Mouse (Mus musculus) hindbrain, embryonic 12.5 days (tissue): ENCODE results near the gene Igf1. TPM values are rescaled to one million over a fixed set of nuclear protein-coding genes. Genes with fewer than 3 reads are reported as not detected.

Experiments
- ATAC-seq: fragments of 200-750 bp; cut with Nextera tagmentation; 2 replicates; pipeline ENCODE4 v1.8.0; 2017; ENCODE audit warnings: moderate TSS enrichment; ENCODE audit not compliant: low FRiP score
- H3K27ac ChIP-seq: fragments of 300-500 bp; sonication (generic); 2 replicates; pipeline ENCODE4 v1.5.1; 2016; ENCODE audit warnings: mild to moderate bottlenecking
- H3K27me3 ChIP-seq: fragments of 300-500 bp; sonication (generic); 2 replicates; pipeline ENCODE4 v1.6.1; 2016; ENCODE audit warnings: mild to moderate bottlenecking
- H3K36me3 ChIP-seq: fragments of 300-500 bp; sonication (generic); 2 replicates; pipeline ENCODE4 v1.6.1; 2016; ENCODE audit warnings: mild to moderate bottlenecking
- H3K4me1 ChIP-seq: fragments of 300-500 bp; sonication (generic); 2 replicates; pipeline ENCODE4 v1.6.1; 2016
- H3K4me2 ChIP-seq: fragments of 300-500 bp; sonication (generic); replicated peaks from 2 replicates; pipeline ENCODE4 v1.6.1; 2016; ENCODE audit warnings: mild to moderate bottlenecking
- H3K4me3 ChIP-seq: fragments of 300-500 bp; sonication (generic); 2 replicates; pipeline ENCODE4 v1.5.1; 2016; ENCODE audit warnings: mild to moderate bottlenecking
- H3K9ac ChIP-seq: fragments of 300-500 bp; sonication (generic); 2 replicates; pipeline ENCODE4 v1.6.1; 2016; ENCODE audit warnings: mild to moderate bottlenecking, moderate library complexity
- H3K9me3 ChIP-seq: fragments of 300-500 bp; sonication (generic); replicated peaks from 2 replicates; pipeline ENCODE4 v1.6.1; 2016; ENCODE audit warnings: mild to moderate bottlenecking
- WGBS: fragments of 180-500 bp; shearing (Covaris S2); methylation state at CpG from one replicate; pipeline ENCODE4 v1.1.7; 2016; 5-methylcytosine and 5-hydroxymethylcytosine counted together
- polyA plus RNA-seq: library from polyadenylated mRNA; unstranded; fragments of >200 nt; fragmentation: Nextera tagmentation; extraction: Ambion mirVana; gene quantifications from 2 replicates; pipeline ENCODE4 v1.2.1, GENCODE M21; 2016

The Igf1 gene
- polyA plus RNA-seq, 1 experiment from 2014 or later, result 21.3 TPM

DNA sequence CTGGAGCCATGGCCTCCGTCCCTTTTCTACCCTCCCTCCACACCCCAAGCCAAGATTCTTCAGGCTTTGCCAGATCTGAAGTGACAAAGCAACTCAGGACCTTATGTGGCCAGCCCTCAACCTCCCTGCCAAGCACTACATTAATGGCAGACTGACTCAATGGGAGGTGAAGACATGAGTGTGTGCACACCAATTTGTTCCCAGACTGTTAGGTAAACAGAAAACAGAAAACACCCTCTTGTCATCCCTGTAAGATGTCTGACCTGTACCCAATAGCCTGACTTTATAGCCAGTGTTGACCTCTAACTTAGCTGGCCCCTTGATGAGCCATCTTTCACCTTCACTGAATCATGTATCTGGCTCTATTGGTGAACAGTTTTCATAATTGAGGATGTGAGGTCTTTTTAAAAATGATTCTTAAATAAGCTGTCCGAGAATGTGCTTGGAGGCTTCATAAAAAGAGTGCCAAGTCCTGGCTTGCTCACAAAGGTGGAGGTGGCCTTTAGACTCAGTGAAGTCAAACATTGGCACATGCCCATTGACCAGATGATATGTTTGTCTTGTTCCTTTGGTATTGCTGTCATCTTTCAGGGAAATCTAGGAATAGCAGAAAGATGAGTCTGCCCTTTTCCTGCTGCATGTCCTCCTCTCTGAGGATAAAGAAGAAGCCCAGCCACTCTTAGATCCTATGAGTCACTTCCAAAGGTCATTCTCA is 27.4 kb downstream of the Igf1 start:
- Histone ChIP-seq H3K36me3 (no peaks in the 10 kb centered on the region), H3K4me2 (no peak overlapping the region), H3K4me1 (no peaks in the 10 kb centered on the region), H3K9ac (no peak overlapping the region), H3K9me3 (no peaks in the 10 kb centered on the region), H3K4me3 (no peak overlapping the region), H3K27ac (no peak overlapping the region), H3K27me3 (no peaks in the 10 kb centered on the region)
- no peak for ATAC-seq
- 88% methylated on average over 2 of the region's 2 CpGs for WGBS

DNA sequence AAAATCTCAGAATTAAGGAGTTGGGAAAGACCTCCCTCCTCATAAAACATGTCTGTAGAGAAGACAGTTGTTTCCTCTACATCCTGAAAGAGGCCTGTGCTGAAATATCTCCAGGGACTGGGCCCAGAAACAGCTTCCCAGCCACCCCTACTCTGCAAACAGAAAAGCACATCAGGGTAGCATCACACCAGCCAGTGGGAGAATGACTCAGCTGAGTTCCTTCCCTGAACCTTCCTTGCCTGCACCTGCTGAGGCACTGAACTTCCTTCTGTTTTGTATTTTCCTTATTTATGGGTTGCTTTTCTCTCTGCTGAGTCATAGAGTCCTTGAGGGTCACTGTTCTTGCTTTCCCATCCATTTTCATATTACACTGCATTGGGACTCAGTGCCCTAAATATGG is 31.8 kb downstream of the Igf1 start:
- Histone ChIP-seq H3K9me3 (no peaks in the 10 kb centered on the region), H3K36me3 (no peaks in the 10 kb centered on the region), H3K4me2 (no peak overlapping the region), H3K4me1 (no peaks in the 10 kb centered on the region), H3K4me3 (no peak overlapping the region), H3K27me3 (no peaks in the 10 kb centered on the region), H3K9ac (no peak overlapping the region), H3K27ac (no peak overlapping the region)
- no peak for ATAC-seq

DNA sequence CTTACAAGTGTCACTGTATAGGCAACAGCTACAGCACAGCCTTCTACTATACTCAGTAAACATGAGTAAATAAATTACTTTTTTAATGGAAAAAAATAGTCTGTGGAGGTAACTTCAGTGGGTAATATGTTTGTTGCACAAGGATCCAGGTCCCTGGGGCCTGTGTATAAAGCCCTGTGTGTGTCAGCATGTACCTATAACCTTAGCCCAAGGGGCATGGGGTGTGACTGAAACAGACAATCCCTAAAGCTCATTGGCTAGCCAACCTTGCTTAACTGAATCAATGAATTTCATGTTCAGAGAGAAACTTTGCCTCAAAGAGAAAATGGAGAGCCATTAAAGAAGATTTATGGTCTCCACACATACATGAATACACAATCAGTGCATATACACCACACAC is 34.2 kb downstream of the Igf1 start:
- Histone ChIP-seq H3K4me2 (no peak overlapping the region), H3K27ac (no peak overlapping the region), H3K9me3 (no peaks in the 10 kb centered on the region), H3K9ac (no peak overlapping the region), H3K27me3 (no peaks in the 10 kb centered on the region), H3K4me1 (no peaks in the 10 kb centered on the region), H3K4me3 (no peak overlapping the region), H3K36me3 (no peaks in the 10 kb centered on the region)
- ATAC-seq, result no peak

DNA sequence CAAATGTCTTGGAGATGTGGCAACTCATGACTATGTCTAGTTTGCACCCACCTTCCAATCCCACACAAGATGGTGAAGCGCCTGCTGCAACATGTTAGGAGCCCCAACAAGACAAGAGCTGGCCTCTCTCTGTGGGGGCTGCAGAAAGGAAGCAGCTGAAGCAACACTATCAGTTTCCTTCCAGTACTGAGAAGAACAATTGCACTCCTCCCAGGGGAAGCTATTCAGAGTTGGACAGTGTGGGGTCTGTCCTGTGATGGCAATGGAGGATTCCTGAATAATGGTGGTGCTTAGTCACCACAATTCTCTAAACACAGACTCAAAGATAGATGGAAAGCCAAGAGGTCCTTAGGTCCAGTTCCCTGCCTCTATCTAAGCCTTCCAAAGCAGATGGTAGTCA is 35.2 kb downstream of the Igf1 start:
- H3K36me3 ChIP-seq, result no peaks in the 10 kb centered on the region
- H3K4me3 ChIP-seq, result no peak overlapping the region
- no peak overlapping the region for H3K27ac ChIP-seq
- H3K27me3 ChIP-seq, result no peaks in the 10 kb centered on the region
- WGBS, result 91% methylated on average over 1 of the region's 1 CpGs
- no peaks in the 10 kb centered on the region for H3K9me3 ChIP-seq
- no peak overlapping the region for H3K4me2 ChIP-seq
- no peak for ATAC-seq
- H3K4me1 ChIP-seq, result no peaks in the 10 kb centered on the region
- no peak overlapping the region for H3K9ac ChIP-seq

DNA sequence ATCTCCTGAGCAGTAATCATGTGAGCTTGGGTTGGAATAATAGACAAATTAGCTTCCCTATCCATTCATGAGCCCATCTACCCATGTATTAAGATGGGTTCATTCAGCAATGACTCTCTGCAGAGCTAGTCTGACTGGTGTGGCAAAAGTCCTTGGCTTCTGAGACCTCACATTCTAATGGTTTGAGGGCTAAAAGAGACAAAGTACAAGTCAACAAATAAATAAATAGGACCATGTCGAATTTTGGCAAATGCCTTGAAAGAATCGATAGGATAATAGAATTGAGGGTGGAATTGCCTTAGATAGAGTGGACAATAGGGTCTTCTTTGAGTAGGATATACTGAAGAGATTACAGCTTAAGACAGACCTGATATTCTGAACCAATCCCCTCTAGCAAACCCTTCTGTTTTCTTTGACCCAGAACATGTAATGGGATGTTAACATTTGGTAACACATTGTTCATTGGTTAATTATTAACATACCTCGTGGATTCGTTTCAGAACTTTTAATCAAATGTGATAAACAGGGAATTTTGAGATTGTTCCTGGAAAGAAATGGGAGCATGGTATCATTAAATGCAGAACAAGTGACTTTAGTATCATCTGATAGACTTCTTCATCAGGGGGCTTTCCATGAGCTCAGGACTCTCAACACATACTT is 36.5 kb downstream of the Igf1 start:
- 84% methylated on average over 4 of the region's 4 CpGs for WGBS
- no peak for ATAC-seq
- H3K27me3 ChIP-seq, result no peaks in the 10 kb centered on the region

DNA sequence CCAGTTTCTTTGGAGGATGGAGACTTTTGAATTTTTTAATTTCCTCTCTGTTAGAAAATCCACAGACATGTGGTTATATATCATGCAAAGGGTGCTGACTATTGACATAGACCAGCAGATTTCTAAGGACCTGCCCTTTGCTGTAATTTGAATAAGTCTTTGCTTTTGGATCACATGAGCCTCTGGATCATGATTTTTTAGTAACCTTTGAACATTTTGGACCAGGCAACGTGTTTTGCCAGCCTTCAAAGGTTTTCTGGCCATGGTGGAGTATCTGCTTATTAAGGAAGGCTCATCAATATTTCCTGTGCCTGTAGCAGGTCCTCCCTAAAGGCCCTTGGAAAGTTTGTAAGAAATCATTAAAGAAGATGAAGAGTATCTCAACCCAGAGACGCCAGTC is 37.3 kb downstream of the Igf1 start:
- no peaks in the 10 kb centered on the region for H3K9me3 ChIP-seq
- no peaks in the 10 kb centered on the region for H3K4me1 ChIP-seq
- no peak overlapping the region for H3K4me2 ChIP-seq
- H3K36me3 ChIP-seq, result no peaks in the 10 kb centered on the region
- no peaks in the 10 kb centered on the region for H3K27me3 ChIP-seq
- 58% methylated on average over 2 of the region's 2 CpGs for WGBS
- no peak overlapping the region for H3K9ac ChIP-seq
- no peak overlapping the region for H3K4me3 ChIP-seq
- no peak overlapping the region for H3K27ac ChIP-seq
- no peak for ATAC-seq

More for the DNA sequence above, 36.5 kb downstream of the Igf1 start:
- no peak overlapping the region for H3K9ac ChIP-seq
- no peak overlapping the region for H3K4me3 ChIP-seq
- H3K36me3 ChIP-seq, result no peaks in the 10 kb centered on the region
- H3K4me2 ChIP-seq, result no peak overlapping the region
- no peaks in the 10 kb centered on the region for H3K4me1 ChIP-seq
- no peak overlapping the region for H3K27ac ChIP-seq
- no peaks in the 10 kb centered on the region for H3K9me3 ChIP-seq

DNA sequence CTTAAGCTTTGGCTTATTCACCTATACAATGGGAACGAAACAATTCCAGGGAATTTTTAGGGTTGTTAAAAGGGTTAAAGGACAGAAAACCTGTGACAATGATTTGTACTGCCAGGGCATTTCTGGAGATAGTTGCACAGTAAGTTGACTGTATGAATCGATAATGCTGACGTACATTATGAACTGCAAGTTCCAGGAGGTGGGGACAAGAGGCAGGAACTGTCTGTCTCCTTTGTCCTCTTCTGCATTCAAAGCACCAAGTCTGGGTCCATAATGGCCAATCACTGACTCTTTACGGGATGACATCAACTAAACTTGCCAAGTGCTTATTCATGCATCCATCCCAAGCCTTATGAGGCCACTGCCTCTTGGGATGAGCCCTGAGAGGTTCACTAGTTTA is 39.3 kb downstream of the Igf1 start:
- no peak overlapping the region for H3K4me3 ChIP-seq
- no peak for ATAC-seq
- no peaks in the 10 kb centered on the region for H3K27me3 ChIP-seq
- H3K36me3 ChIP-seq, result no peaks in the 10 kb centered on the region
- H3K9me3 ChIP-seq, result no peaks in the 10 kb centered on the region
- 92% methylated on average over 4 of the region's 4 CpGs for WGBS
- H3K27ac ChIP-seq, result no peak overlapping the region
- no peak overlapping the region for H3K4me2 ChIP-seq
- no peaks in the 10 kb centered on the region for H3K4me1 ChIP-seq
- H3K9ac ChIP-seq, result no peak overlapping the region

DNA sequence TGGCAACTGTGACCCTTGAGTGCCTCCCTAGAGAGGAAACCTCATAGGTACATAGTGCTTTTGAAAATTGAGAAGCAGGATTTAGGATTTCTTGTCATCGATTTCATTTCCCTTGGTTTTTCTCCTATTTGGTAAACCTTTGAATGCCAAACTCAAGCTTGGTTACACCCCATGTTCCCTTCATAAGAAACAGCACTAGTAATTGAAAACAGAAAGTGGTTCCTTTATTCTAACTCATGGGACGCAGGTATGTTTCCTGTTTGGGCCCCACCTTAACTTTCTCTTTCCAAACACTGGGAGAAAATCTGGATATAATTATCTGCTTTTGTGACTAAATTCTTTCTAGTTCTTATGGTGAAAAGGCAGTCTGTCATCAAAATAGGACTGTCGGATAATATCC is 40.8 kb downstream of the Igf1 start:
- H3K27me3 ChIP-seq, result no peaks in the 10 kb centered on the region
- no peaks in the 10 kb centered on the region for H3K9me3 ChIP-seq
- H3K4me3 ChIP-seq, result no peak overlapping the region
- 77% methylated on average over 3 of the region's 3 CpGs for WGBS
- no peaks in the 10 kb centered on the region for H3K36me3 ChIP-seq
- H3K4me1 ChIP-seq, result no peaks in the 10 kb centered on the region
- no peak overlapping the region for H3K9ac ChIP-seq
- ATAC-seq, result no peak
- no peak overlapping the region for H3K4me2 ChIP-seq
- H3K27ac ChIP-seq, result no peak overlapping the region

DNA sequence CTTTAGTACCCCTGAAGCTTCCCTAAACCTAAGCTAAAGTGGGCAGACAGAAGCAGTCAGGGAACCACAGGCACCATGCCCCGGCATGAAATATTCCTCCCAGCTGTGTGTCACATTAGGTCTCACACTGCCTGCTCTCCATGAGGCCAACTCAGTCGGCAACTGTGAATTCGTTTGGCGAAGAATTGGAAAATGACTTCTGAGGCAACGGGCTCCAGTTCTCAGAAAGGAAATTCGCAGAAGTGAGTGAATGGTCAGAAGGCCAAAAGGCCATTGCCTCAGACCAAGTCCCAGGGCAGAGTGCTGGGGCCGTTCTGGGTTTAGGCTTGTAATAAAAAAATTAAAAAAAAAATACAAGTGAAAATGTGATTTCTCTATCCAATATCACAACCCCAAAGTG is 43.9 kb downstream of the Igf1 start:
- WGBS, result 67% methylated on average over 7 of the region's 7 CpGs
- Histone ChIP-seq H3K4me3 (no peak overlapping the region), H3K36me3 (no peaks in the 10 kb centered on the region), H3K9ac (no peak overlapping the region), H3K4me2 (no peak overlapping the region), H3K4me1 (no peaks in the 10 kb centered on the region), H3K27me3 (no peaks in the 10 kb centered on the region), H3K27ac (no peak overlapping the region), H3K9me3 (no peaks in the 10 kb centered on the region)
- ATAC-seq, result no peak

DNA sequence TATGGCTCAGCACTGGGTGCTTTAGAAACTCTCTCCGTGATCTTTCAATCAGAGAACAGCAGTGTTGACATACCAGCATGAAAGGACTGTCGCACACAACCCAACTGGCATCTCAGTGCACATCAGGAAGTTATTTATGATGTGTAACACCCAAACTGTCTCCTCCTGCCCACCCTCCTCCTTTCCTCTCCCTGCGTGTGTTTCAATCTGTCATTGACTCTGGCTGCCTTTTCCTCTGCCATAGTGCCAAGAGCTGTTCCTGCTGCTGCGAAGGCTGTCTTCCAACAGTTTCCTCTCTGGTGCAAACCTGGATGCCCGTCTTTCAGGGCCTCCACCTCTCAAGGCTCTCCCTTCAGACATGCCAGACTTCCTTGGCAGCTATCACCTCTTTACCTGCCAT is 46.3 kb downstream of the Igf1 start:
- H3K27ac ChIP-seq, result no peak overlapping the region
- no peak overlapping the region for H3K4me3 ChIP-seq
- no peak overlapping the region for H3K4me2 ChIP-seq
- H3K9me3 ChIP-seq, result no peaks in the 10 kb centered on the region
- no peaks in the 10 kb centered on the region for H3K36me3 ChIP-seq
- ATAC-seq, result no peak
- no peak overlapping the region for H3K9ac ChIP-seq
- H3K27me3 ChIP-seq, result no peaks in the 10 kb centered on the region
- no peaks in the 10 kb centered on the region for H3K4me1 ChIP-seq
- 72% methylated on average over 5 of the region's 5 CpGs for WGBS

DNA sequence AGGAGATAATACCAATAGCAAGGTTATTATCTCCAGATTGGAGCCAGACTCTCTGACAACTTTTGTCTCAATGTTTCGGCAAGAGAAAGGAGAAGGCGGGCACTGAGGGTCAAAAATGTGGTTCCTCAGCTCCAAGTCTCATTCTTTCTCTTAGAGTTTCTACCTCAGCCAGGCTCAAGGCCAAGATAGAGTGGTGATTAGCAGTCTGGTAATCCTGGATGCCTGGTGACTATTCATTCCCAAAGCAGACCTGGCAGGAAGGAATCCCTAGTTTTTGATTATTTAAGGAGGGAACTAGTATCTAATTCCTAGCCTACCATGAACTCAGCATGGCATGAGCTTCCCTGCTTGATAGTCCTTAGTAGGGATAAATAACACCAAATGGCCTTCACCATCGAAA is 47.0 kb downstream of the Igf1 start:
- 67% methylated on average over 3 of the region's 3 CpGs for WGBS

DNA sequence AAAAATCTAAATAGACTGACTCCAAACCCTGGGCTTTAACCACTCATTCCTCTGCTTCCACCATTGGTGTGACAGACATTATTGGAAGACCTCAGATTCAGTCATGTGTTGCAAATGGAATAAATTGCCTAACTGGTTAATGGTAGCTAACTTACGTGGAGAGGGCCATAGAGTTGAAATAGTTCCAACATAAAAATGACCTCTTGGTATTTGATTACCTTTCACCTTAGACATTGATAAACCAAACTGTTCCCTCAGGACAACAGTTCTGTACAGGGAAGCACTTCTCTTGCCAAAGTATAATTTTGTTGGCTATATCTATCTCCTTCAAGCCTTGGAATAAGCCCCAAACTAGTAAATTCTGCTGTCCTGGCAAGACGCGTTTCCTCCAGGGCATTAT is 48.1 kb downstream of the Igf1 start:
- no peak overlapping the region for H3K27ac ChIP-seq
- no peak overlapping the region for H3K4me2 ChIP-seq
- H3K9me3 ChIP-seq, result no peaks in the 10 kb centered on the region
- 91% methylated on average over 3 of the region's 3 CpGs for WGBS
- H3K4me1 ChIP-seq, result no peaks in the 10 kb centered on the region
- ATAC-seq, result no peak
- H3K27me3 ChIP-seq, result no peaks in the 10 kb centered on the region
- H3K4me3 ChIP-seq, result no peak overlapping the region
- H3K9ac ChIP-seq, result no peak overlapping the region
- H3K36me3 ChIP-seq, result no peaks in the 10 kb centered on the region

More for the DNA sequence above, 47.0 kb downstream of the Igf1 start:
- H3K4me2 ChIP-seq, result no peak overlapping the region
- no peak overlapping the region for H3K27ac ChIP-seq
- no peak for ATAC-seq
- no peaks in the 10 kb centered on the region for H3K4me1 ChIP-seq
- no peaks in the 10 kb centered on the region for H3K27me3 ChIP-seq
- H3K36me3 ChIP-seq, result no peaks in the 10 kb centered on the region
- no peak overlapping the region for H3K4me3 ChIP-seq
- no peaks in the 10 kb centered on the region for H3K9me3 ChIP-seq
- no peak overlapping the region for H3K9ac ChIP-seq

DNA sequence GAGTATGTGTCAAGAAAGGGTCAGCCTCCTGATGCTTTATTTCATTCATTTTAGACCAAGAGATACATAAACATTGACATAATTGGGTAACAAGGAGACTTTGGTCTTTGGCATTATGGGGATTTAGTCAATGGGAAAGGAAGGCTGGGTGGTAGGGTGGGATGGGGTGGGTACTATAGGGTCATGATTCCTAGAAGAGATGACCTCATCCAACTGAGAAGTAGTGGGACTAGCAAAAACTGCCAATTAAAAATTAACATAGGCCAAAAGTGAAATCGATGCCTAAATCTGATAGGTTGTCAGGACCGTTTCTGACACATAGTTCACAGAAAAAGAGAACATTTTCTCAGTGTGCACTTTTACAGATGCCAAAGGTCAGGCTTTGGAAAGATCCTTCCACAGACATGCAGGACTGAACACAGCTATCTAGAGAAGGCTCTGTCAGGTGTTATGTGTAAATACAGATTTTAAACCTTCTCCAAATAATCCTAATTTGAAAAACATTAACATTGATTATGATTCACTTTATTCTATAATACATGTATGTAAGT is 48.8 kb downstream of the Igf1 start:
- ATAC-seq, result no peak
- no peaks in the 10 kb centered on the region for H3K27me3 ChIP-seq
- WGBS, result 85% methylated on average over 2 of the region's 2 CpGs
- no peaks in the 10 kb centered on the region for H3K4me1 ChIP-seq
- no peaks in the 10 kb centered on the region for H3K9me3 ChIP-seq
- no peak overlapping the region for H3K4me2 ChIP-seq
- H3K4me3 ChIP-seq, result no peak overlapping the region
- no peak overlapping the region for H3K9ac ChIP-seq
- no peaks in the 10 kb centered on the region for H3K36me3 ChIP-seq
- H3K27ac ChIP-seq, result no peak overlapping the region
